Mouse (Mus musculus): ENCODE results near the gene Foxa1. TPM values are rescaled to one million over a fixed set of nuclear protein-coding genes. Genes with fewer than 3 reads are reported as not detected.
A peak's percentile ranks its signal among the peaks of the same experiment; 100 is the strongest.

Foxa1 gene
- total RNA-seq (2021): not detected

GRCm38 (mm10) chr12:57546415-57547201 is at the start of gene Foxa1:
Gene Foxa1, minus strand, starts transcription at chr12:57546916.
- no peak for DNase-seq (ENCODE audit: extremely low spot score in 1 of 2, low spot score in 1 of 2)

GRCm38 (mm10) chr12:57575931-57576628 is 29.4 kb upstream of the Foxa1 start:
- peak; percentile 32 for DNase-seq (ENCODE audit: extremely low spot score in 1 of 2, low spot score in 1 of 2)

- DNase-seq (ENCODE audit: extremely low spot score in 1 of 2, low spot score in 1 of 2): no peak
These were observed 25.7 kb upstream of the Foxa1 start for GRCm38 (mm10) chr12:57572415-57572814.

GRCm38 (mm10) chr12:57571773-57572172 is 25.1 kb upstream of the Foxa1 start:
- no peak for DNase-seq (ENCODE audit: extremely low spot score in 1 of 2, low spot score in 1 of 2)

- no peak for DNase-seq (ENCODE audit: extremely low spot score in 1 of 2, low spot score in 1 of 2)
These were observed 17.2 kb upstream of the Foxa1 start, which contains the start of gene Ttc6 for GRCm38 (mm10) chr12:57563909-57564308. Gene Ttc6, plus strand, starts transcription at chr12:57564113.

GRCm38 (mm10) chr12:57554091-57554490 is 7.4 kb upstream of the Foxa1 start:
- no peak for DNase-seq (ENCODE audit: extremely low spot score in 1 of 2, low spot score in 1 of 2)

GRCm38 (mm10) chr12:57552286-57552685 is 5.6 kb upstream of the Foxa1 start:
- DNase-seq (ENCODE audit: extremely low spot score in 1 of 2, low spot score in 1 of 2): no peak

- DNase-seq (ENCODE audit: extremely low spot score in 1 of 2, low spot score in 1 of 2): no peak
These were observed 4.2 kb upstream of the Foxa1 start for GRCm38 (mm10) chr12:57550881-57551280.

GRCm38 (mm10) chr12:57550181-57550808 is 3.6 kb upstream of the Foxa1 start:
- no peak for DNase-seq (ENCODE audit: extremely low spot score in 1 of 2, low spot score in 1 of 2)

GRCm38 (mm10) chr12:57549667-57550160 is 3.0 kb upstream of the Foxa1 start:
- no peak for DNase-seq (ENCODE audit: extremely low spot score in 1 of 2, low spot score in 1 of 2)

GRCm38 (mm10) chr12:57548981-57549666 is 2.4 kb upstream of the Foxa1 start:
- no peak for DNase-seq (ENCODE audit: extremely low spot score in 1 of 2, low spot score in 1 of 2)

- no peak for DNase-seq (ENCODE audit: extremely low spot score in 1 of 2, low spot score in 1 of 2)
These were observed 1.8 kb upstream of the Foxa1 start for GRCm38 (mm10) chr12:57548352-57548980.

GRCm38 (mm10) chr12:57547890-57548289 is 1.2 kb upstream of the Foxa1 start:
- DNase-seq (ENCODE audit: extremely low spot score in 1 of 2, low spot score in 1 of 2): no peak

- DNase-seq (ENCODE audit: extremely low spot score in 1 of 2, low spot score in 1 of 2): no peak
These were observed 1.1 kb downstream of the Foxa1 start for GRCm38 (mm10) chr12:57545371-57546241.

GRCm38 (mm10) chr12:57544641-57545370 is 1.9 kb downstream of the Foxa1 start:
- no peak for DNase-seq (ENCODE audit: extremely low spot score in 1 of 2, low spot score in 1 of 2)

- no peak for DNase-seq (ENCODE audit: extremely low spot score in 1 of 2, low spot score in 1 of 2)
These were observed 3.1 kb downstream of the Foxa1 start for GRCm38 (mm10) chr12:57543627-57543991.

- no peak for DNase-seq (ENCODE audit: extremely low spot score in 1 of 2, low spot score in 1 of 2)
These were observed 3.7 kb downstream of the Foxa1 start for GRCm38 (mm10) chr12:57542746-57543626.
